Mouse (Mus musculus) heart, adult 18-20 months (tissue): ENCODE data around the gene Psmb3. TPM values are rescaled to one million over a fixed set of nuclear protein-coding genes. Genes with fewer than 3 reads are reported as not detected.
A peak's percentile ranks its signal among the peaks of the same experiment; 100 is the strongest.
"Not testable (repeated sequence)": the region's sequence is repeated elsewhere in the genome, so short reads cannot be mapped to it uniquely, and the experiment has no call there.

ENCODE experiments used
- DNase-seq, 2 experiments: peaks; one replicate each; pipeline ENCODE4 v3.0.0; 2021 to 2022; ENCODE audit warnings: mixed read lengths in 1 of 2
- total RNA-seq, 2 experiments: library from RNA; stranded (reverse); gene quantifications; 2 replicates each; pipeline ENCODE4 v1.2.3; 2021

Gene Psmb3
- total RNA-seq, 2 experiments from 2014 or later = 135 to 150 TPM

- DNase-seq = no peak
These were observed 12.8 kb downstream of the Psmb3 start for GRCm38 (mm10) chr11:97716021-97716420.

- DNase-seq = no peak
These were observed 14.4 kb downstream of the Psmb3 start for GRCm38 (mm10) chr11:97717369-97718280.

- peak in 1 of 2 experiments; percentile 54 for DNase-seq
These were observed 15.2 kb downstream of the Psmb3 start for GRCm38 (mm10) chr11:97718281-97718860.

GRCm38 (mm10) chr11:97719041-97719440, 15.8 kb downstream of the Psmb3 start:
- DNase-seq = no peak

- no peak for DNase-seq
These were observed 18.1 kb downstream of the Psmb3 start for GRCm38 (mm10) chr11:97721338-97721737.

GRCm38 (mm10) chr11:97723709-97724108, 20.5 kb downstream of the Psmb3 start:
- no peak for DNase-seq

GRCm38 (mm10) chr11:97728311-97728710, 25.1 kb downstream of the Psmb3 start:
- DNase-seq = peak in 1 of 2 experiments; percentile 32

GRCm38 (mm10) chr11:97728730-97729129, 25.5 kb downstream of the Psmb3 start:
- no peak for DNase-seq

GRCm38 (mm10) chr11:97733689-97734088, 30.5 kb downstream of the Psmb3 start:
- DNase-seq = no peak

GRCm38 (mm10) chr11:97734810-97735209, 31.6 kb downstream of the Psmb3 start:
- DNase-seq = not testable (repeated sequence)

- DNase-seq = no peak
These were observed 33.4 kb downstream of the Psmb3 start for GRCm38 (mm10) chr11:97736645-97737044.

- DNase-seq = no peak
These were observed 34.4 kb downstream of the Psmb3 start for GRCm38 (mm10) chr11:97737600-97737999.

- DNase-seq = no peak
These were observed 35.5 kb downstream of the Psmb3 start for GRCm38 (mm10) chr11:97738703-97739102.

GRCm38 (mm10) chr11:97739155-97739554, 36.0 kb downstream of the Psmb3 start:
- no peak for DNase-seq

- peak; percentile 30 to 57 for DNase-seq
These were observed 37.0 kb downstream of the Psmb3 start for GRCm38 (mm10) chr11:97740190-97740589.

- DNase-seq = no peak
These were observed 39.0 kb downstream of the Psmb3 start for GRCm38 (mm10) chr11:97742157-97742556.

GRCm38 (mm10) chr11:97742591-97742990, 39.4 kb downstream of the Psmb3 start:
- DNase-seq = no peak

GRCm38 (mm10) chr11:97743423-97743822, 40.2 kb downstream of the Psmb3 start:
- peak in 1 of 2 experiments; percentile 26 for DNase-seq

- DNase-seq = no peak
These were observed 41.0 kb downstream of the Psmb3 start, which contains the start of gene Pip4k2b for GRCm38 (mm10) chr11:97744063-97744717. Gene Pip4k2b, minus strand, starts transcription at chr11:97744704.

GRCm38 (mm10) chr11:97744718-97745330, 41.6 kb downstream of the Psmb3 start:
- peak; percentile 99 for DNase-seq

GRCm38 (mm10) chr11:97745331-97745721, 42.1 kb downstream of the Psmb3 start:
- DNase-seq = no peak

GRCm38 (mm10) chr11:97747773-97748172, 44.6 kb downstream of the Psmb3 start:
- no peak for DNase-seq
